Mouse (Mus musculus) bone marrow, adult 2 months (tissue): ENCODE measurements around the gene Immp2l. TPM values are rescaled to one million over a fixed set of nuclear protein-coding genes. Genes with fewer than 3 reads are reported as not detected.

ENCODE experiments used
- H3K27ac ChIP-seq: fragments of 200-500 bp; 2 replicates; pipeline ENCODE4 v1.5.1; 2012; ENCODE audit warnings: low read depth, mild to moderate bottlenecking, control low read depth, inconsistent platforms, low read length; ENCODE audit not compliant: control insufficient read depth, poor library complexity, insufficient read depth
- H3K4me1 ChIP-seq: fragments of 200-500 bp; 2 replicates; pipeline ENCODE4 v1.6.1; 2011; ENCODE audit warnings: low read length; ENCODE audit not compliant: control insufficient read depth, insufficient read depth
- H3K4me3 ChIP-seq: fragments of 200-500 bp; replicated peaks from 2 replicates; pipeline ENCODE3; 2011; ENCODE audit warnings: mild to moderate bottlenecking, low read depth, low read length, control low read depth; ENCODE audit not compliant: control insufficient read depth
- CTCF ChIP-seq: fragments of 200-500 bp; IDR thresholded peaks from 2 replicates; pipeline ENCODE4 v1.5.1; 2011; ENCODE audit warnings: low read length, control low read depth; ENCODE audit not compliant: control insufficient read depth, insufficient read depth
- POLR2A ChIP-seq: fragments of 200-500 bp; IDR thresholded peaks from 2 replicates; pipeline ENCODE4 v1.6.1; 2011; ENCODE audit warnings: low read depth, mild to moderate bottlenecking, control low read depth, low read length, borderline replicate concordance; ENCODE audit not compliant: control insufficient read depth
- WGBS: fragments of 180-500 bp; shearing (Covaris S2); methylation state at CpG from one replicate; pipeline ENCODE4 v1.1.7; 2018; 5-methylcytosine and 5-hydroxymethylcytosine counted together
- polyA plus RNA-seq: library from polyadenylated mRNA; stranded (reverse); fragments of >200 nt; gene quantifications from 2 replicates; pipeline ENCODE4 v1.2.4, GENCODE M21; 2011; ENCODE audit warnings: low replicate concordance; ENCODE audit not compliant: missing spikeins, insufficient read depth, insufficient read length

The Immp2l gene
- polyA plus RNA-seq, 1 experiment: not detected

DNA sequence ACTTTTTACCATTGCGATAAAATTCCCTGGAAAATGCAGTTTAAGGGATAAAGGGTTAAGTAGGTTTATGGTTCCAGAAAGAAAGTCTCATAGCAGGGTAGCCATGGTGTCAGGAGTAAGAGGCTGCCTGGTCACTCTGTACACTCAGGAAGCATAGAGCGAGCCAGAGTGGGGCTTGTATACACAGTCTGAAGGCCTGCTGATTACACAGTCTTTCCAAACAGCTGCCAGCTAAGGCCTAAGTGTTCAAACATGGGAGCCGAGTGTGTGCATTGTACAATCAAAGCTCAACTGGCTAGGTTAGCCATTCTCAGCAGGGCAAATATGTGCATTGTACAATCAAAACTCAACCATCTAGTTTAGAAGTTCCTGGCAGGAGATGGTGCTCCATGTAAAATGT lies 393.2 kb downstream of the Immp2l start:
- 78% methylated on average over 3 of the region's 3 CpGs for WGBS
- no peak for TF ChIP-seq CTCF
- TF ChIP-seq POLR2A: no peak
- no peaks in the 10 kb centered on the region for H3K4me1 ChIP-seq
- no peak overlapping the region for H3K27ac ChIP-seq
- H3K4me3 ChIP-seq: no peak overlapping the region

DNA sequence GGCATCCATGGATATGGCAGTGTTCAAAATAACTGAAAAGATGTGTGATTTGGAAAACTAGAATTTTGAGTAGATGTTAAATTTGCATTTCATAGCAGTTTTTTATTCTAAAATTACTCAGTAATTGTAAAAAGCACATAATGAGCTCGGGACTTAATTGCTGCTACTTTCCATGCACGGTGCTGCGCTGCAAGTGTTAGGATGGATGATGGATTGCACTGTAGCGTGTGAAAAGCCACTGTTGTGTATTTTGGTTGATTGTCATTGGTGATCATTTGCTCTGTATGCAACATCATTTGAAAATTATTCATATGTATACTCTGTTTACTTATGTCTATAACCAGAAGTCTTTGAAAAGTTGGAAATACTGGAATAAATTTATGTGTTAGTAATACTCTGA lies 394.1 kb downstream of the Immp2l start:
- WGBS: 88% methylated on average over 4 of the region's 4 CpGs
- Histone ChIP-seq H3K27ac (no peak overlapping the region), H3K4me3 (no peak overlapping the region), H3K4me1 (no peaks in the 10 kb centered on the region)
- TF ChIP-seq POLR2A (no peak), CTCF (no peak)

DNA sequence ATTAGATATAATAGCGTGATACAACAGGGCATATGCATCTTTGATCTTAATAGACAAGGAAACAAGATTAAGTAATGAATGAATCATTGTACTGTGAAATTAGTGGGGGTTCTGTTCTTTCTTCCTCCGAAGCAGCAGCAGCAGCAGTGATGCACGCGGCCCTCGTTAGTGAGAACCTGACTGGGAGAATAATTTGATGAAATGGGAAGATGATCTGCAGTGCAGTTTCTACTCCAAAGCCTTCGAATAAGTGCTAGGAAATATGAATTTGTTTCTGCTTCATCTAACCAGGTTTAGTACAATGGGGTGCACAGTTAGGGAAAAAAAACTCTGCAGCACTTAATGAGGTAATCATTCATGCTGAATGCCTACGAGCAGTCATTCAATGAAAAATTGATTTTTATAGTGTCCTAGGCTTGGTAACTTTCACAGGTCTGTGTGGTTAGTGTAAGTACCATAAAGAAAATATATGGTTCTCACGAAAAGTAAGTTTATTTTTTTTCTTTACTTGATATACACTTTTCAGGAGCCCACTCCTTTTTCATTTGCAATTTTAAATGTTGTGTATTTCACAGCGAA lies 401.3 kb downstream of the Immp2l start:
- Histone ChIP-seq H3K4me1 (no peaks in the 10 kb centered on the region), H3K27ac (no peak overlapping the region), H3K4me3 (no peak overlapping the region)
- TF ChIP-seq POLR2A (no peak), CTCF (no peak)
- WGBS: 78% methylated on average over 9 of the region's 9 CpGs

DNA sequence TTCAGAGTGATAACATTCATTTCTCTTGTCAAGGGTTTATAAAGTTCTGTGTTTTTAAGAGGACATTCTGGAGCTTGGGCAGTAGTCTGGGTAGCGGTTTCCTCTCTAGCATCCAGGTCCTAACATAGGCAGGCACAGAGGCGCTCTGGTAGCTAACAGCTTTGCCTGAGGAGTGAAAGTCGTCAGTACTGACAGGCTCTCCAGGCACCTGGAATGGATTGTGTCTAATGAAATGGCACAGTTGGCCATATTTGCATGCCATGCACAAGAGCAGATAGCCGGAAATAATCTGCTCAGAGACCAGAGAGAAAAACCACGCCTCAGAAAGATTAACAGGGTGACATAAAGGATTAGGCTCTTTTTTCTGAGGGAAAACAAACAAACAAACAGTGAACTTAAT lies 403.6 kb downstream of the Immp2l start:
- Histone ChIP-seq H3K27ac (no peak overlapping the region), H3K4me3 (no peak overlapping the region), H3K4me1 (no peaks in the 10 kb centered on the region)
- 80% methylated on average over 5 of the region's 5 CpGs for WGBS
- TF ChIP-seq POLR2A: no peak
- TF ChIP-seq CTCF: no peak

DNA sequence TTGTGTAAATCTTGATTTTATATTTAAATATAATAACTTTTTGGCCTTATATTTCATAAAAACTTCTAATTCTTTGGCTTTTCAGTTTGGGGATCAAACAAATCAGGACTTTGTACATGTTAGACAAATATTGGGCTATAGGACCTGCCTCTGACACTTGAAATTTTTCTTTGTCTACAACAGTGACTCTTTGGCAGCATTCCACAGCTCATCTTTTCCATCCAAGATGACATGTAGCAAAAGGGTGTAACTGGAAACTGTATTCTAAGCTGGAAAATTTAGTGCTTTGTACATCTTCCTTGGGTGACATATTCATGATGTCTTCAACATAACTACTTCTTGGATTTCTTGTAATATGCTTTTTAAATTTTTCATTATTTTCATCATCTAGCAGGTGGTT lies 404.9 kb downstream of the Immp2l start:
- no peak overlapping the region for H3K4me3 ChIP-seq
- no peak overlapping the region for H3K27ac ChIP-seq
- no peaks in the 10 kb centered on the region for H3K4me1 ChIP-seq
- TF ChIP-seq POLR2A (no peak), CTCF (no peak)

DNA sequence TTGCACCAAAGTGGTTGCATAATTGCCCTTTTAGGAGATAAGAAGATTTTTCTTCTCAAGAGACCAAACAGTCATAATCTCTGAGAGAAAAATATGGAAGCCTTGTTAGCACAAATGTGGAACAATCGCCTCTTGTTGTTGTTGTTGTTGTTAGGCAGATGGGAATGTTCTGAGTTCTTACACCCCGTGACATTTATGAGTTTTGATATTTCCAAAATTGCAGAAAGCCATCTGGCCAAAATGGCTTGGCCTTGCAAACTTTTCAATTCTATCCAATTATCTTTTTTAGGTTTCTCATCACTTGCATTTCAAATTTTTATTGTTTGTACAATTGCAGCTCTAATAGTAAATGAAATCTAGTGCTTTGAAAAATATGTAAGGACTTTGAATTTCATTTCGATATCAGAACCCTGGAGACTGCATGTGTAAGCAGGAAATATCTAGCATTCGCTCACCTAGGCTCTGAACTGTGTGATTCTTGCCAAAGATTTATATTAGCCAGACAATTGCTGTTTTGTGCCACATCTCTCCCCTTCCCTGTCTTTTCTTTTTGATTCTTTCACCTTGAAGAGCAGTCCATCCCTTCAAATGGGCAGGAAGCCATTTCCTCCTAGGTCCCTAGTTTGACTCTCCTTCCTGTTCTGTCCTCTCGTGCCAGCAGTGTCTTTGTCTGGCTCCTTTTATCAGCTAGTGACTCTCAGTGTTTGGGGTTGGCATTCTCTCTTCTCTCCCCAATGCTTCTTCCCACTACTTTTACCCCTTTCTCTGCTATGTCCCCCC lies 412.5 kb downstream of the Immp2l start:
- no peak overlapping the region for H3K27ac ChIP-seq
- WGBS: 66% methylated on average over 5 of the region's 5 CpGs
- H3K4me3 ChIP-seq: no peak overlapping the region
- H3K4me1 ChIP-seq: no peaks in the 10 kb centered on the region
- TF ChIP-seq CTCF: no peak
- TF ChIP-seq POLR2A: no peak

DNA sequence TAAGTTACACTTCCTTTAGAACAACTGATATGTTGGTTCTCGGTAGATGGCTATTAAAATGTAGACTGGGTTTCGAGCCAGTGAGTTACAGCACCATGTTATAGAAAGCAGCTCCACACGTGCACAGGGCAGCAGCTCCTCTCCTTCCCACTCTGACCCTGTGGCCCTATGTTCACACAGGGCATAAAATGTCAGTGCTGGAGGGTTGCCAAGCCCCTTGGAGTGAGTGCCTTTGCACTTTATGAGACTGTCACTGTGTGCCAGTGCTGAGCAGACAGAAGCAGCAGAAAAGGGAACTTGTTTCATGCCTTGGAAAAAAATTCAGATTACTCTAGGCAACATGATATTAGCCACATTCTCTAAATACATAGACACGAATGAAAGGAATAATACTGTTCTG lies 414.6 kb downstream of the Immp2l start:
- Histone ChIP-seq H3K4me3 (no peak overlapping the region), H3K27ac (no peak overlapping the region), H3K4me1 (no peaks in the 10 kb centered on the region)
- WGBS: 32% methylated on average over 4 of the region's 4 CpGs
- TF ChIP-seq POLR2A: no peak
- TF ChIP-seq CTCF: no peak

DNA sequence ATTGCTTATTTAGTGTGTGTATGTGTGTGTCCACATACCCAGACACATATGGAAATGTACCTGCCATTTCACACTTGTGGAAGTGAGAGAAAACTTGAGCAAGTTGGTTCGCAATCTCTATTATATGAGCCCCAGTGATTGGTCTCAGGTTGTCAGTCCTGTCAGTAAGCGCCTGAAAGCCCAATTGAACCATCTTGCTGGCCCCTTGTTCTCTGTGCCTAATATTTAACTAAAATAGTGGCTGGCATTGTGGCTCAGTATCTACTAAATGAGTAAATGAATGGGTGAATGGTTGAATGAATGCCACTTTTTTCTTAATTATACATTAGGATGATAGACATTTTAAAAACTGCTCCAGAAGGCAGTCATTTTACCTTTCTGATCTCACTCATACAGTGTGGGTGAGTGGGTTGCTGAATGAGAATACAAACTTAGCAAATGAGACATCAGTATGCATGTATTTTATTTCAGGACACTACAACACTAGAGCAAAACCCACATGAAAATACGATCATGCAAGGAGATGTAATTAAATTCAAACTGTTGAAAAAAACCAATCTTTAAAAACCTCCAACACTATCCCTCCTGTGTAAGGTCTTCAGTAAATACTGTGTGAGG lies 444.6 kb downstream of the Immp2l start:
- no peaks in the 10 kb centered on the region for H3K4me1 ChIP-seq
- TF ChIP-seq CTCF: no peak
- no peak for TF ChIP-seq POLR2A
- H3K27ac ChIP-seq: no peak overlapping the region
- 91% methylated on average over 3 of the region's 3 CpGs for WGBS
- no peak overlapping the region for H3K4me3 ChIP-seq
